Mouse (Mus musculus) hindlimb bud, embryonic 11.5 days (tissue): ENCODE measurements around the gene Kpna1.

ENCODE experiments used
- DNase-seq: peaks from one replicate; pipeline ENCODE4 v3.0.0-alpha.2; 2012; ENCODE audit warnings: low read depth, low spot score; ENCODE audit errors: extremely low spot score

Gene Kpna1

DNA sequence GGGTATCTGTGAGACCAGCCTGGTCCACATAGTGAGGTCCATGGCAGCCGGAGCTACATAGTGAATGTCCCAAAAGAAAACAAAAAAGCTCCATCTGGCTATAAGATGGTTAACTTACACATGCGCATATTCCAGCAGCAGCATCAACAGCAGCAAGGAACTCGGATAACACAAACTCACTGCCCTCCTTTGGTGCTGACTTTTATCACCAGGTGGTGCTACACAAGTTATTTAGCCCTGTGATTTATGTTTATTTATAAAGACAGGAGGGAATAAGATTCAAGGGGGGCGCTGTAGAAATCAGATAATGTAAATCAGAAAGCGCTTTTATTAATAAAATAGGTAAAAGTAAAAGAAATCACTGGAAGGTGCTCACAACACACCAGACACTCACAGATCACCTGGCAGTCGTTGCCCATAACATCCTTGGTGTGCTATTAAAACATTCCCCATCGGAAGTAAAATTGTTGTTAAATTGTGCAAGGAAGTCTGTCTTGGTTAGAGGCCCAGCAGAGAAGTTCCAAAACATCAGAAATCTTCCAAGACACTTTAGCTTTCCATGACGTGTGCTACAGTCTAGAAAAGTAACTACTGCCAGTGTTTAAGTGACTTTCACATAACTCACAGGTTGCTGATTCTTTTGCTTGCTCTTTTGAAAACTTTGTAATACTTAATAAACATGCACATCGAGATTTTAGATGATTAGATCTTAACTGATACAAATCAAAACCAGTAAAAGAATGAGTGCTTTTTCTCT lies 91.4 kb downstream of the Kpna1 start:
- no peak for DNase-seq

DNA sequence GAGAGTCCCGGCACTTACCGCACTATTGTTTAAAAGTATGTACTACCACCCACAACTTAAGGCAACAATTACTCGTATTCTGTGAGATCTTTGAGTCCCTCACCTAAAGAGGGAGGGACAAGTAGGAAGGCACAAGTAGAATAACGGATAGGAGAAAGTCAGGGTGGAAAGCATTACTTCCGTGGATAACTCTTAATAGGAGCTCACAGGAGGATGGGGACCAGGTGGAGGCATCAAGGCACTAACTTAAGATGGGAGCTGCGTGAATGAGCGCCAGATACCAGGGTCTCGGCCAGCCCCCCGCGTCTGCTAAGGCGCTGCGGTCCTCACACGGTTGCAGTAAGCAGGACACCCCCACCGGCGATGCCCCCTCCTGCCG lies 92.5 kb downstream of the Kpna1 start:
- no peak for DNase-seq

DNA sequence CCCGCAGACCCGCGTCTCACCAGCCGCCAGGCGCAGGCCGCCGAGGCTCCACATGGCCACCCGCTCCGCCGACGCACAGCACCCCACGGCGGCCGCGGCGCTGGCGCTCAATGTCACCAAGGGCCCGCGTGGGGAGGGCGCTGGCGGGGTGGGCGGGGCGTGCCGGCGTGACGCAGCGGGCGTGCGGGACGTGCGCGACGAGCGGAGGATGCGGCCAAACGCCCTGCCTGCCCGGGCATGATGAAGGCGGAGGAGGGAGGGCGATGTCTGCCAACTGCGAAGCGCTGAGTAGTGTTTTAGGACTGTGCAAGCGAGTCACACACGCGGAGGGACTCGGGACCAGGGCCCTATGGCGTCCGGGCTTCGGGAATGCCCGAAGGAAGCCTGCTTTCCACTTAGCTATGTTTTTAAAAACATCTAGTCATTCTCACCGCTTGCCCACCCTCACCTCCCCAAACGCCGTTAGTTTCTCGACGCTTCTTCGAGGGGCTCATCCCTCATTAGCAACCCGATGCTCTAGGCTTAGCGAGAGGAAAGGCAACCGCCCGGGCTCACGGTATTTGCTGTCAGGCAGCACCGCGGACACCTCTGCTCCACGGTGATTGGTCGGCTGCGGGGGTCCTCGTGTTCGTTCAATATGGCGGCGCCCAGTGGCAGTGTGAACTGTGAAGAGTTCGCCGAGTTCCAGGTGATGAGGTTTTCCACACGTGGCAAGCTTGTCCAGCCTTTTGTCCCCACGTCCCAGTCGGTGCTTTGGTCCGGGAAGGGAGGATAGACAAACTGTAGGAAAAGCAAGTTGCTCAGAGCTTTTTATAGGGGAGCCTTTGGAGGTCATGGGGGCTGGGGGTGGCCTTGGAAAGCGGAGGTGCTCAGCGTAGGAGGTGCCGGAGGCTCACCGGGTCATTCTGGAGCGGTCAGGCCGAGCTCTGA lies 93.2 kb downstream of the Kpna1 start, which contains the start of the genes Fam162a and Ccdc58:
Gene Fam162a, minus strand, starts transcription at position 145 of the 930 bp plus-strand sequence.
Gene Ccdc58, plus strand, starts transcription at position 236 of the 930 bp plus-strand sequence.
- DNase-seq = peak; percentile 56

DNA sequence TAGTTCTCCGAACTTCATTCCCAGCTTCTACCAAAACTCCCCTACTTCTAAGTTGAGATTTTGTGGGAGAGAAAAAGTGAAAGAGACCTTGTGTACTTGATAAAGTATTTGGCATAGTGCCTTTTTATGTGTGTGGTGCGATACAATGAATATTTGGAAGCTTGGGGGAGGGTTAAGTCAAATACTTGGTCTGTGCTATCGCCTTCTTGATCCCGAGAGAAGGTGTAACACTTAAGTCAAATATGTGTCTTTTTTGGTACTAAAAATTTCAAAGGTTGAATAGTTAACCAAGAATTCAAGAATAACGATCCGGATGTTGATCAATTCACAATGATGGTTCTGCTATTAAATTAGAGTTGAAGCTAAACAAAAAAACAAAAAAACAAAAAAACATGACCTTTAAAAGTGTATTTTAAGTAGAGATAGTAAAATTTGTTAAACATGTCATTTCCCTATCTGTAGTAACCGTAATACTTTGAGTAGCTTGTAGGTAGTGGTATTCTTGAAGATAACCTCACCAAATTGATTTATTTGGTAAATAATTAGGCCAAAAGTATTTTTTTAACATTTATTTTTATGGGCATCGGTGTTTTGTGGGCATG lies 94.0 kb downstream of the Kpna1 start:
- no peak for DNase-seq

DNA sequence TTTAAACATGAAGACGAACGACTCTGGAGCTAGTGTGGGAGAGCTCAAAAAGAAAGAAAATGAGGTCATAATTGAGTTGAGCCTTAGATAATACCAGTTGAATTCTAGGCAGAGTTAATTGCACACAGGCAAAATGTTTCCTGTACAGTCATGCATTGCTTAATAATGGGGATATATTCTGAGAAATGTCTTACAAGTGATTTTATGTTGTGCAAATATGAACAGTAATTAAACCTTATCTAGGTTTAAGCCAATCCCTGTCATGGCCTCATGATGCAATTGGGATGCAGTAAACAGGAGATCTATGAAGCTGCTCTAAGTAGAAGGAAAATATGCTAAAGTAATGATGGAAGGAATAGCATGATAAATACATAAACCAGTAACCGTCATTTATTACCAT lies 96.2 kb downstream of the Kpna1 start:
- DNase-seq = no peak

DNA sequence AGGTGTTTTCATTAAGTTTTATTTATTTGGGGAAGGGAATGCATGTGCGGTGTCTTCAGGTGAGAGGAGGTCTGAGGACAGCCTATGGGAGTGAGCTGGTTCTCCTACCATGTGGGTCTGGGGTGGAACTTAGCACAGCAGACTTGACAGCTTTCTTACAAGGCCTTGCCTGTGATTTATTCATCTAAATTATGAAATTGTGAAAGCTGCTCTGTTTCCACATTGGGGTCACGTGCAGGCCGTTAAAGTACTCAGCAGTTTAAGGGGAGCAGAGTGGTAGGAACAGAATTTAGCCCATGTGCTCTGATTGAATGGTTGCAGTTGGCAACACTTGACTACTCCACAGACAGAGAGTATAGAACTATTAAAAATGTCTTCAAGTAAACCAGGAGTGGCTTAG lies 101.4 kb downstream of the Kpna1 start:
- no peak for DNase-seq
